Comparison of ENCODE assay signal across 23 mouse cellular contexts in genomic region chr7:37568041-37568440, GRCm38 (mm10).
DNase-seq lines count a peak whose midpoint lies in the region; ATAC-seq and TF ChIP-seq lines count a peak whose summit lies in the region.
"Had no signal": no experiment of that assay in that cellular context is flagged by ENCODE, and none has a peak within 500 bp of the region (broad histone marks: within the 10 kb centered on the region; RNA-seq: fewer than 3 reads in every experiment).

No protein-coding gene starts in this region.

- no peak overlapping the region for H3K9ac ChIP-seq in forebrain, postnatal 0 days
- no peak overlapping the region for H3K9ac ChIP-seq in forebrain, embryonic 11.5 days (ENCODE audit: low read length)
- H3K9ac ChIP-seq in lung, embryonic 15.5 days = no peak overlapping the region
- no peak overlapping the region for H3K9ac ChIP-seq in neural tube, embryonic 14.5 days (replicated peaks; ENCODE audit: low read depth, low read length)
- H3K9ac ChIP-seq: embryonic facial prominence, embryonic 12.5 days; forebrain, embryonic 13.5 days; heart, embryonic 12.5 days; hindbrain, embryonic 15.5 days; liver, embryonic 13.5 days had no signal

- H3K4me2 ChIP-seq in forebrain, postnatal 0 days (ENCODE audit: low read depth) = no peak overlapping the region
- H3K4me2 ChIP-seq in forebrain, embryonic 11.5 days (ENCODE audit: low read depth, low read length, severe bottlenecking) = no peak overlapping the region
- no peak overlapping the region for H3K4me2 ChIP-seq in lung, embryonic 15.5 days
- no peak overlapping the region for H3K4me2 ChIP-seq in neural tube, embryonic 14.5 days (ENCODE audit: low read depth, low read length)
- H3K4me2 ChIP-seq: embryonic facial prominence, embryonic 12.5 days; forebrain, embryonic 13.5 days; heart, embryonic 12.5 days; hindbrain, embryonic 15.5 days; liver, embryonic 13.5 days had no signal

- 53% methylated on average over 14 of the region's 14 CpGs for WGBS in forebrain, postnatal 0 days
- 94% methylated on average over 14 of the region's 14 CpGs for WGBS in forebrain, embryonic 11.5 days
- WGBS in lung, embryonic 15.5 days = 56% methylated on average over 14 of the region's 14 CpGs
- 72% methylated on average over 14 of the region's 14 CpGs for WGBS in neural tube, embryonic 14.5 days

- H3K36me3 ChIP-seq in forebrain, postnatal 0 days (ENCODE audit: insufficient read depth) = 0 out of 2 replicates have a peak, but pooled peaks cover 3% of the 10 kb centered on the region
- no peaks in the 10 kb centered on the region; the same call in 1 of the 2 replicates for H3K36me3 ChIP-seq in forebrain, embryonic 11.5 days (ENCODE audit: control insufficient read depth, insufficient read depth, low read length)
- H3K36me3 ChIP-seq in lung, embryonic 15.5 days = no peaks in the 10 kb centered on the region
- no peaks in the 10 kb centered on the region for H3K36me3 ChIP-seq in neural tube, embryonic 14.5 days (ENCODE audit: control insufficient read depth, insufficient read depth, low read length)
- H3K36me3 ChIP-seq: heart, embryonic 12.5 days; hindbrain, embryonic 15.5 days; liver, embryonic 13.5 days had no signal

- H3K27ac ChIP-seq in forebrain, postnatal 0 days (ENCODE audit: low read depth, low read length) = no peak overlapping the region
- H3K27ac ChIP-seq in forebrain, embryonic 11.5 days (ENCODE audit: low read depth, low read length) = no peak overlapping the region
- H3K27ac ChIP-seq in lung, embryonic 15.5 days = peak overlapping the region; percentile 77
- peak overlapping the region; percentile 40 for H3K27ac ChIP-seq in neural tube, embryonic 14.5 days (ENCODE audit: low read depth, low read length)
- H3K27ac ChIP-seq: embryonic facial prominence, embryonic 12.5 days; forebrain, embryonic 13.5 days; hindbrain, embryonic 15.5 days; liver, embryonic 13.5 days had no signal

- peak; percentile 42 for DNase-seq in forebrain, postnatal 0 days
- no peak for DNase-seq in forebrain, embryonic 11.5 days (ENCODE audit: low spot score)
- DNase-seq in lung, postnatal 14 days = no peak
- DNase-seq in neural tube, embryonic 10.5 days (ENCODE audit: extremely low spot score, low spot score) = no peak
- DNase-seq: adrenal gland, adult 2 months; cerebellum, adult 11-12 months; cerebellum, postnatal 14 days; gastrocnemius, postnatal 10 days; heart, postnatal 10 days; kidney, postnatal 36 days; liver, embryonic 13.5 days; lung, adult 2 months; retina, postnatal 1 day; right cerebral cortex, postnatal 25 days; spleen, adult 18-20 months; thymus, postnatal 14 days had no signal

- TF ChIP-seq CTCF in forebrain, postnatal 0 days (IDR thresholded peaks at IDR 0.05; ENCODE audit: low read depth) = no peak

- no peaks in the 10 kb centered on the region for H3K9me3 ChIP-seq in forebrain, postnatal 0 days (ENCODE audit: low read length)
- no peaks in the 10 kb centered on the region for H3K9me3 ChIP-seq in forebrain, embryonic 11.5 days (ENCODE audit: control insufficient read depth, low read length)
- no peaks in the 10 kb centered on the region for H3K9me3 ChIP-seq in lung, embryonic 15.5 days
- H3K9me3 ChIP-seq in neural tube, embryonic 14.5 days (ENCODE audit: control insufficient read depth, low read length) = no peaks in the 10 kb centered on the region
- H3K9me3 ChIP-seq: embryonic facial prominence, embryonic 12.5 days; forebrain, embryonic 13.5 days; heart, embryonic 12.5 days; hindbrain, embryonic 15.5 days; liver, embryonic 13.5 days had no signal

- ATAC-seq in forebrain, postnatal 0 days = peak; percentile 34
- no peak for ATAC-seq in forebrain, embryonic 11.5 days (replicated peaks; ENCODE audit: low FRiP score)
- ATAC-seq in lung, embryonic 15.5 days (ENCODE audit: borderline replicate concordance, extremely low read depth, low FRiP score, low TSS enrichment) = 0 out of 2 replicates have a peak, but pooled peaks have one; percentile 6
- no peak for ATAC-seq in neural tube, embryonic 14.5 days (ENCODE audit: low read depth)
- ATAC-seq in megakaryocyte progenitor cell, adult 5-6 weeks (replicated peaks; ENCODE audit: poor library complexity) = no peak
- ATAC-seq: forebrain, embryonic 13.5 days had no signal

- H3K4me3 ChIP-seq in forebrain, postnatal 0 days (ENCODE audit: low read depth, low read length) = no peak overlapping the region
- no peak overlapping the region for H3K4me3 ChIP-seq in forebrain, embryonic 11.5 days (ENCODE audit: low read depth, low read length)
- H3K4me3 ChIP-seq in lung, embryonic 15.5 days = no peak overlapping the region
- no peak overlapping the region for H3K4me3 ChIP-seq in neural tube, embryonic 14.5 days (ENCODE audit: low read depth, low read length)
- H3K4me3 ChIP-seq: embryonic facial prominence, embryonic 12.5 days; forebrain, embryonic 13.5 days; heart, embryonic 12.5 days; hindbrain, embryonic 15.5 days; liver, embryonic 13.5 days had no signal

- no peaks in the 10 kb centered on the region for H3K27me3 ChIP-seq in forebrain, postnatal 0 days (ENCODE audit: insufficient read depth, low read length)
- H3K27me3 ChIP-seq in forebrain, embryonic 11.5 days (ENCODE audit: control insufficient read depth, insufficient read depth, low read length) = no peaks in the 10 kb centered on the region
- H3K27me3 ChIP-seq in lung, embryonic 15.5 days = no peaks in the 10 kb centered on the region
- no peaks in the 10 kb centered on the region; the same call in 1 of the 2 replicates for H3K27me3 ChIP-seq in neural tube, embryonic 14.5 days (ENCODE audit: control insufficient read depth, insufficient read depth, low read length)
- H3K27me3 ChIP-seq: embryonic facial prominence, embryonic 12.5 days; hindbrain, embryonic 15.5 days; liver, embryonic 13.5 days had no signal

- H3K4me1 ChIP-seq in forebrain, postnatal 0 days (ENCODE audit: insufficient read depth) = peaks cover 22% of the 10 kb centered on the region
- peaks cover 22% of the 10 kb centered on the region for H3K4me1 ChIP-seq in forebrain, embryonic 11.5 days (replicated peaks; ENCODE audit: control insufficient read depth, insufficient read depth, low read length)
- H3K4me1 ChIP-seq in lung, embryonic 15.5 days = peaks cover 40% of the 10 kb centered on the region
- H3K4me1 ChIP-seq in neural tube, embryonic 14.5 days (ENCODE audit: control insufficient read depth, insufficient read depth, low read length) = peaks cover 45% of the 10 kb centered on the region
- H3K4me1 ChIP-seq: liver, embryonic 13.5 days had no signal

Comparison
In these comparisons a context has a peak if more than half of its experiments do, and no peak if none do; other contexts are left out.
1. ATAC-seq: peak in forebrain, postnatal 0 days (single experiment) and lung, embryonic 15.5 days (single experiment); none in forebrain, embryonic 11.5 days (single experiment), neural tube, embryonic 14.5 days (single experiment) and megakaryocyte progenitor cell, adult 5-6 weeks (single experiment).
2. H3K27ac ChIP-seq: peak in lung, embryonic 15.5 days (single experiment) and neural tube, embryonic 14.5 days (single experiment); none in forebrain, postnatal 0 days (single experiment) and forebrain, embryonic 11.5 days (single experiment).